Mouse (Mus musculus) liver, embryonic 14.5 days (tissue): ENCODE data around the gene Dnajc22. TPM values are rescaled to one million over a fixed set of nuclear protein-coding genes. Genes with fewer than 3 reads are reported as not detected.

Source experiments
- ATAC-seq: fragments of 200-750 bp; cut with Nextera tagmentation; 2 replicates; pipeline ENCODE4 v1.8.0; 2017; ENCODE audit warnings: moderate number of reproducible peaks, mild to moderate bottlenecking, moderate library complexity; ENCODE audit not compliant: insufficient read depth
- DNase-seq, 3 experiments: peaks; one replicate each; pipeline ENCODE4 v3.0.0-alpha.2; 2012 to 2013; ENCODE audit warnings: low read depth in 3 of 3, low spot score in 3 of 3
- H3K27ac ChIP-seq: fragments of 300-500 bp; sonication (generic); 2 replicates; pipeline ENCODE4 v1.5.1; 2014; ENCODE audit warnings: moderate library complexity, mild to moderate bottlenecking, control low read depth, inconsistent platforms
- H3K27me3 ChIP-seq: fragments of 300-500 bp; sonication (generic); 2 replicates; pipeline ENCODE4 v1.6.1; 2014; ENCODE audit warnings: mild to moderate bottlenecking, low read length, moderate library complexity; ENCODE audit not compliant: control insufficient read depth, insufficient read depth
- H3K36me3 ChIP-seq: fragments of 300-500 bp; sonication (generic); replicated peaks from 2 replicates; pipeline ENCODE4 v1.6.1; 2014; ENCODE audit warnings: low read depth; ENCODE audit not compliant: control insufficient read depth, insufficient read depth
- H3K4me1 ChIP-seq, 2 experiments: fragments of 200-500 bp in 1 of 2; fragments of 300-500 bp in 1 of 2; sonication (generic) in 1 of 2; replicated peaks; 2 replicates each; pipeline ENCODE4 v1.6.1; 2012 to 2014; ENCODE audit warnings: antibody characterized with exemption in 1 of 2, inconsistent platforms in 1 of 2, low read length in 1 of 2; ENCODE audit not compliant: control insufficient read depth in 2 of 2, insufficient read depth in 2 of 2
- H3K4me2 ChIP-seq: fragments of 300-500 bp; sonication (generic); 2 replicates; pipeline ENCODE4 v1.6.1; 2014; ENCODE audit warnings: low read depth, mild to moderate bottlenecking, control low read depth, moderate library complexity
- H3K4me3 ChIP-seq, 2 experiments: fragments of 200-500 bp in 1 of 2; fragments of 300-500 bp in 1 of 2; sonication (generic) in 1 of 2; 2 replicates each; pipeline ENCODE4 v1.5.1; 2012 to 2014; ENCODE audit warnings: low read depth in 2 of 2, low read length in 2 of 2, mild to moderate bottlenecking in 2 of 2, control low read depth in 1 of 2, inconsistent platforms in 1 of 2, moderate library complexity in 1 of 2; ENCODE audit not compliant: insufficient read depth in 1 of 2
- H3K9ac ChIP-seq: fragments of 300-500 bp; sonication (generic); replicated peaks from 2 replicates; pipeline ENCODE4 v1.6.1; 2014; ENCODE audit warnings: mild to moderate bottlenecking, control low read depth, moderate library complexity
- H3K9me3 ChIP-seq: fragments of 300-500 bp; sonication (generic); 2 replicates; pipeline ENCODE4 v1.6.1; 2016; ENCODE audit warnings: low read length, mixed read lengths; ENCODE audit not compliant: control insufficient read depth
- CTCF ChIP-seq: IDR thresholded peaks from 2 replicates; pipeline ENCODE4 v1.5.1; 2016; ENCODE audit warnings: antibody characterized with exemption, low read depth, control low read depth
- EP300 ChIP-seq: IDR thresholded peaks from 2 replicates; pipeline ENCODE4 v1.6.1; 2016; ENCODE audit warnings: antibody characterized with exemption, low read depth
- WGBS: fragments of 180-500 bp; shearing (Covaris S2); extraction: QIAGEN DNeasy Blood & Tissue Kit; methylation state at CpG from one replicate; pipeline ENCODE4 v1.1.7; 2014; ENCODE audit not compliant: insufficient replicate concordance; 5-methylcytosine and 5-hydroxymethylcytosine counted together
- polyA plus RNA-seq, 2 experiments: library from polyadenylated mRNA; depleted of rRNA in 1 of 2; stranded (reverse) in 1 of 2; unstranded in 1 of 2; fragments of >200 nt; fragmentation: Nextera tagmentation in 1 of 2; extraction: Ambion mirVana in 1 of 2; gene quantifications; 2 replicates each; pipeline versions ENCODE4 v1.2.1 to v1.2.3; 2012 to 2014

The Dnajc22 gene
- polyA plus RNA-seq, 2 experiments = 11.4 to 11.6 TPM

DNA sequence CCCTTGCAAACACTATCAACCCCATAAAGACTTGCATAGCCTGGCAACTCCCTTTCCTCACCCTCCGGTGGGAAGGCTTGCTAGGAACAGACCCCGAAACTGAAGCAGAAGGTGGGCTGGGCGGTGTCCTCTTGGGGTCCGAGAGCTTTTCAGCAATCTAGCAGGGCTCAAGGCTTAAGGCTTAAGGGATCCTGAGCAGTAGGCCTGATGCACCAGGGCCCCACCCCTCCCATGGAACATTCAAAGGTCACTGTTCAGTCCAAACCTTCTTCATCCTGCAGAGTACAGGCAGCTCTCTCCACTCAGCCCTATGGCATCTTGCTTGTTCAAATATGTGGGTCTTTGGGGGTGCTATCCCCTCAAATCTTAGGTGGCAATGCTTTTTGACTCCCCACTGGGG is 7.0 kb upstream of the Dnajc22 start:
- H3K4me1 ChIP-seq = peaks cover 0 to 6% of the 10 kb centered on the region in 2 experiments; a peak in 2 of 4 replicates
- 81% methylated on average over 4 of the region's 4 CpGs for WGBS
- no peaks in the 10 kb centered on the region for H3K9me3 ChIP-seq
- TF ChIP-seq EP300 (no peak), CTCF (no peak)
- ATAC-seq = no peak
- H3K27me3 ChIP-seq = peaks cover 62% of the 10 kb centered on the region
- no peak overlapping the region for H3K4me3 ChIP-seq
- H3K9ac ChIP-seq = no peak overlapping the region
- H3K36me3 ChIP-seq = peaks cover 17% of the 10 kb centered on the region
- no peak overlapping the region for H3K27ac ChIP-seq
- no peak overlapping the region for H3K4me2 ChIP-seq
- DNase-seq = no peak

DNA sequence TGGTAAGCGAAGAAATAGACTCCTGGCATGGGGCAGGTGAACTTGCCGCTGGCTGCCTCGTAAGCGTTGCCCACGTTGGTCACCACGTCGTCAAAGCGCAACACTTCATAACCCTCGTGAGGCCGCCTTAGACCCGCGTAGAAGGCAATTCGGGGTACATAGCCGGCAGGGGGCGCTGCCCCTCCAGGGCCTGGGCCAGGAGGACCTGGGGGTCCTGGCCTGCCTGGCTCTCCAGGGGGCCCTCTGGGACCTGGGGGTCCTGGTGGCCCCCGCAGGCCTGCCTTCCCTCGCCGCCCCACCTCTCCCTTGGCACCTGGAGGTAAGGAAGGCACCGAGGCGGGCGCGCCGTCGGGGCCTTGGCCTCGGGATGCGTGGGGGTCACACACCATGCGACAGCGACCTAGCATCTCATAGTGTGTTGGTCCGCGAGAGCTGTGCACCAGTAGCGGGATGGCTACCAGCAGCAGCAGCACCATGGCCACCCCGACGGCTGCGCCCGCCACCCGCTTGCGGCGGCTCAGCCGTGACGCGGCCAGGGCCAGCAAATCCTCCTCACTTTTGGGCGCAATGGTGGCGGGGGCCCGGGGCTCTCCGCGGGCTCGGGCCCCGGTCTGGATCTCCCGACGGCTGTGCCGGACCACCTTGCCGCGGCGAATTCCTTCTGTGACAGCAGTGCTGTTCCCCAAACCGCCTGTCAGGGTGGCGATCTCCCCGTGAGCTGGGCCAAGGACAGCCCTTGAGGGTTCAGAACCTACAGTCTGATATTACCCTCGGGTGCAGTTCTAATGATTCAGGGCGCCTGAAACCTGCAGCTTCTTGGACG is 5.5 kb upstream of the Dnajc22 start, which contains the start of gene C1ql4:
TSS of gene C1ql4 (minus strand) at position 565 of the 823 bp plus-strand sequence.
- no peak for TF ChIP-seq EP300
- peak; percentile 70 for TF ChIP-seq CTCF
- Histone ChIP-seq H3K4me2 (peak within 1 kb of the TSS; percentile 24; the same call in 1 of the 2 replicates), H3K4me3 (no peak within 1 kb of the TSS), H3K9me3 (no peaks in the 10 kb centered on the region), H3K27ac (no peak within 1 kb of the TSS), H3K4me1 (peaks cover 0 to 8% of the 10 kb centered on the region in 2 experiments; a peak in 2 of 4 replicates), H3K9ac (no peak within 1 kb of the TSS), H3K36me3 (peaks cover 6% of the 10 kb centered on the region), H3K27me3 (peaks cover 77% of the 10 kb centered on the region)
- no peak for DNase-seq
- WGBS = 14% methylated on average over 60 of the region's 60 CpGs
- ATAC-seq = no peak; the same call in 1 of the 2 replicates

DNA sequence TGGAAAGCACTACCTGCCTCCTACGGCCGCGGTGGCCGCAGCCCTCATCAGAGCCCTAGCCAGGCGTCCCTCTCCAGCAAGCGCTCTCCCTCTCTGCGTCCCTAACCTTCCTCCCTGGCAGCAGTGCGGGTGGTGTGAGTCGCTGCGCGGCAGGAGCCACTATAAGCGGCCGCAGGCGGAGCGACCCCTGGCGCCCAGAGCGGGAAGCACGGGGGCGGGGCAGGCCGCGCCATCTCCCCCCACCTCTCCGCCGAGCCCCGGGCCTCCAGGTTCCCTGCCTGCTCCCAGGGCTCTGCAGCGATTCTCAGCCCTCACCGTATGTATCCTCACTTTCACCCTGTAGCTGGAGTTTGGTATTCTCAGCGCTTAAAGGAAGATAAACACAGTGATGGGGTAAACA is 4.7 kb upstream of the Dnajc22 start:
- Histone ChIP-seq H3K27ac (no peak overlapping the region), H3K36me3 (no peaks in the 10 kb centered on the region; the same call in 1 of the 2 replicates), H3K4me1 (peaks cover 0 to 8% of the 10 kb centered on the region in 2 experiments; a peak in 2 of 4 replicates), H3K4me2 (peak overlapping the region; percentile 24; the same call in 1 of the 2 replicates), H3K4me3 (no peak overlapping the region), H3K9me3 (no peaks in the 10 kb centered on the region), H3K27me3 (peaks cover 85% of the 10 kb centered on the region), H3K9ac (no peak overlapping the region)
- WGBS = under 1% methylated on average over 27 of the region's 27 CpGs
- no peak for DNase-seq
- TF ChIP-seq EP300 = no peak
- peak; percentile 75 for TF ChIP-seq CTCF
- ATAC-seq = 0 out of 2 replicates have a peak, but pooled peaks have one; percentile 29

DNA sequence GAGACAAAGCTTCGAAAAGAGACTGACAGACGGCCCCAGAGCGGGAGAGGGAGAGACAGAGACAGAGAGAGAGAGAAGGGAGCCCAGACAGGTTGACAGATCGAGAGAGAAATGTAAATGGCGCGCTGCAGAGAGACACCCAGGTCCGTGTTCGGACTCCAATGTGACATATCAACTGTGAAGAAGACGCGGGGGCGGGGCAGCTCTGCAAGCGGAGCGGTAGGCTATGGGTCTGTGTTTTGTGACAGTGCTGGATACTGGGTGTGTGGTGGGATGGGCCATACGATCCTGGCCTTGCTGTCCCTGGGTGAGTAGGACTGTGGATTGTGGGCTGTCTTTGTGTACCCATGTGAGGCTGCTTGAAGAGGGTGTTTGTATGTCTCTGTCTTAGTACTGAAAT is 3.9 kb upstream of the Dnajc22 start:
- no peak for ATAC-seq
- Histone ChIP-seq H3K4me2 (0 out of 2 replicates have a peak overlapping the region, but pooled peaks have one; percentile 24), H3K4me1 (peaks cover 0 to 4% of the 10 kb centered on the region in 2 experiments; a peak in 2 of 4 replicates), H3K27me3 (peaks cover 91% of the 10 kb centered on the region), H3K36me3 (no peaks in the 10 kb centered on the region), H3K9me3 (no peaks in the 10 kb centered on the region), H3K4me3 (no peak overlapping the region), H3K9ac (no peak overlapping the region), H3K27ac (no peak overlapping the region)
- 8% methylated on average over 14 of the region's 14 CpGs for WGBS
- TF ChIP-seq EP300 = no peak
- no peak for TF ChIP-seq CTCF
- no peak for DNase-seq
